Mouse (Mus musculus) heart, postnatal 0 days (tissue): ENCODE measurements around the gene Ficd. TPM values are rescaled to one million over a fixed set of nuclear protein-coding genes. Genes with fewer than 3 reads are reported as not detected.
"Not testable (repeated sequence)": the region's sequence is repeated elsewhere in the genome, so short reads cannot be mapped to it uniquely, and the experiment has no call there.

ENCODE experiments used
- ATAC-seq: fragments of 200-750 bp; cut with Nextera tagmentation; 2 replicates; pipeline ENCODE4 v1.8.0; 2017; ENCODE audit warnings: low read depth, moderate number of reproducible peaks, moderate library complexity; ENCODE audit not compliant: insufficient read depth
- DNase-seq: peaks from one replicate; pipeline ENCODE4 v3.0.0-alpha.2; 2016; ENCODE audit warnings: low spot score
- H3K27ac ChIP-seq: fragments of 300-500 bp; sonication (generic); 2 replicates; pipeline ENCODE4 v1.5.1; 2014; ENCODE audit warnings: low read depth, mild to moderate bottlenecking
- H3K27me3 ChIP-seq: fragments of 300-500 bp; sonication (generic); 2 replicates; pipeline ENCODE4 v1.6.1; 2014; ENCODE audit warnings: low read length, mixed read lengths; ENCODE audit not compliant: control insufficient read depth, insufficient read depth
- H3K36me3 ChIP-seq: fragments of 300-500 bp; sonication (generic); replicated peaks from 2 replicates; pipeline ENCODE4 v1.6.1; 2014; ENCODE audit warnings: low read length, mixed read lengths; ENCODE audit not compliant: control insufficient read depth, insufficient read depth
- H3K4me1 ChIP-seq: fragments of 300-500 bp; sonication (generic); 2 replicates; pipeline ENCODE4 v1.6.1; 2014; ENCODE audit warnings: antibody characterized with exemption; ENCODE audit not compliant: control insufficient read depth, insufficient read depth
- H3K4me2 ChIP-seq: fragments of 300-500 bp; sonication (generic); 2 replicates; pipeline ENCODE4 v1.6.1; 2014; ENCODE audit warnings: low read depth, mild to moderate bottlenecking, low read length, moderate library complexity
- H3K4me3 ChIP-seq: fragments of 300-500 bp; sonication (generic); 2 replicates; pipeline ENCODE4 v1.5.1; 2014; ENCODE audit warnings: low read depth, low read length
- H3K9ac ChIP-seq: fragments of 300-500 bp; sonication (generic); replicated peaks from 2 replicates; pipeline ENCODE4 v1.6.1; 2014; ENCODE audit warnings: low read depth, low read length, mixed read lengths
- H3K9me3 ChIP-seq: fragments of 300-500 bp; sonication (generic); replicated peaks from 2 replicates; pipeline ENCODE4 v1.6.1; 2016; ENCODE audit warnings: low read length; ENCODE audit not compliant: control insufficient read depth
- CTCF ChIP-seq: IDR thresholded peaks from 2 replicates; pipeline ENCODE4 v1.5.1; 2016; ENCODE audit warnings: antibody characterized with exemption, control low read depth, low read depth
- EP300 ChIP-seq: IDR thresholded peaks from 2 replicates; pipeline ENCODE4 v1.6.1; 2016; ENCODE audit warnings: antibody characterized with exemption, low read depth
- WGBS: fragments of 180-500 bp; shearing (Covaris S2); extraction: QIAGEN DNeasy Blood & Tissue Kit; methylation state at CpG from one replicate; pipeline ENCODE4 v1.1.7; 2014; 5-methylcytosine and 5-hydroxymethylcytosine counted together
- polyA plus RNA-seq: library from polyadenylated mRNA; unstranded; fragments of >200 nt; fragmentation: Nextera tagmentation; extraction: Ambion mirVana; gene quantifications from 2 replicates; pipeline ENCODE4 v1.2.1, GENCODE M21; 2015
- total RNA-seq: library from RNA; depleted of rRNA; stranded (reverse); fragments of >200 nt; gene quantifications from 2 replicates; pipeline ENCODE4 v1.2.3, GENCODE M21; 2014; ENCODE audit warnings: low replicate concordance

Gene Ficd
- total and polyA plus RNA-seq, 2 experiments from 2014 or later = 4.1 to 5.5 TPM

DNA sequence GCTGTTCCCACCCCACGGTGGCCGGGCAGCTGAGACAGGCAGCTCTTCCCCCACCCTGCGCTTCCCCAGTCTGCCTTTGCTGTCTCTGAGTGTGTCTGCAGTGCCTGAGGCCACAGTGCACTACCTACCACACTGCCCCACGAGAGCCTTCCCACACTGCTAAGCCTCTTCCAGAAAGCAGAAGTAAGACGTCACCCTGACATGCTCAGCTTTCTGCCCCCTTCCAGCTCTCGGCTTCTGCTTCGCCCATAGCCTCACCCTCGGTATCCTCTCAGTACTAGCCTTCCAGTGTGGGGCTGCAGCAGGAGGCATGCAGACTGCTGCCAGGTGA lies 41.3 kb downstream of the Ficd start:
- no peaks in the 10 kb centered on the region for H3K9me3 ChIP-seq
- H3K9ac ChIP-seq = no peak overlapping the region
- H3K27ac ChIP-seq = no peak overlapping the region
- no peaks in the 10 kb centered on the region for H3K27me3 ChIP-seq
- H3K4me3 ChIP-seq = no peak overlapping the region
- TF ChIP-seq CTCF = no peak
- TF ChIP-seq EP300 = no peak
- peaks cover 5% of the 10 kb centered on the region; the same call in 1 of the 2 replicates for H3K4me1 ChIP-seq
- ATAC-seq (no peak), DNase-seq (no peak)
- H3K4me2 ChIP-seq = no peak overlapping the region
- 85% methylated on average over 8 of the region's 8 CpGs for WGBS
- H3K36me3 ChIP-seq = peaks cover 39% of the 10 kb centered on the region

DNA sequence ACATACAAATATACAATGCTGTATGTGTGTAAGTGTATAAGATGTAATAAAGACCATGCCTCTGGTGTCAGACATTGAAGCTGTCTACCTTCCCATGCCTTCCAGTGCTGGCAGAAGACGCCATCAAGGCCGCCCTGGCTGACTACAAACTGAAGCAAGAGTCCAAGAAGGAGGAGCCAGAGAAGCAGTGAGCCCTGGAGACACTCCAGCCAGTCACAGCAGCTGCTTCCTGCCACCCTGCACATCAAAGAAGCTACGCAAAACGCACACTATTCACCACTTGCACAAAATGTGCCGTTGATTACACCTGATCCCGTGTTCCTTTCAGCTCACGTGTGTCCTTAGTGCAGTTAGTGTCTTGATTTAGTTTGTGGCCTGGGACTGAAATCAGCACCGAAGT lies 42.1 kb downstream of the Ficd start:
- H3K27ac ChIP-seq, H3K9me3 ChIP-seq, H3K27me3 ChIP-seq, H3K9ac ChIP-seq, H3K4me3 ChIP-seq, H3K4me1 ChIP-seq, H3K4me2 ChIP-seq, ATAC-seq, DNase-seq: not testable (repeated sequence)
- 85% methylated on average over 8 of the region's 8 CpGs for WGBS
- H3K36me3 ChIP-seq = peaks cover 39% of the 10 kb centered on the region

DNA sequence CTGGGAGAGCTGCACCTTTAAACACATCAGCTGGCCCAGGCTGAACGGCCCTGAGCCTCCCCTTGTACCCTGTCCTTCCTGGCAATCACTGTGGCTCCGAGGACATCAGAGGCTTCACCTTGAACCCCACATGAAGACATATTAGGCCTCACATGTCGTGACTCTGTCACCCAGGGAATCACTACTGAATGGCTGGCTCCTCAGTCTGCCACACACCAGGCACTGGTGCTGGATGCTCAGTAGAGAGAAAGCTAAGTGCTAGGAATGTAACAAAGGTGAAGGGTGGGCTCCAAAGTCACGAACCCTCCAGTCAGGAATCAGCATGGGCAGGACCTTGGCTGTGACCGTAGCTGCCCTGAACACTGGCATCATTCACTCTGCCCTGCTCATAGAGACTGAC lies 44.0 kb downstream of the Ficd start:
- TF ChIP-seq CTCF (no peak), EP300 (no peak)
- no peaks in the 10 kb centered on the region for H3K9me3 ChIP-seq
- DNase-seq (no peak), ATAC-seq (no peak)
- no peaks in the 10 kb centered on the region for H3K4me1 ChIP-seq
- peaks cover 36% of the 10 kb centered on the region for H3K36me3 ChIP-seq
- no peak overlapping the region for H3K4me2 ChIP-seq
- H3K27me3 ChIP-seq = peaks cover 6% of the 10 kb centered on the region; the same call in 1 of the 2 replicates
- no peak overlapping the region for H3K27ac ChIP-seq
- no peak overlapping the region for H3K4me3 ChIP-seq
- H3K9ac ChIP-seq = no peak overlapping the region
- WGBS = 70% methylated on average over 5 of the region's 5 CpGs

DNA sequence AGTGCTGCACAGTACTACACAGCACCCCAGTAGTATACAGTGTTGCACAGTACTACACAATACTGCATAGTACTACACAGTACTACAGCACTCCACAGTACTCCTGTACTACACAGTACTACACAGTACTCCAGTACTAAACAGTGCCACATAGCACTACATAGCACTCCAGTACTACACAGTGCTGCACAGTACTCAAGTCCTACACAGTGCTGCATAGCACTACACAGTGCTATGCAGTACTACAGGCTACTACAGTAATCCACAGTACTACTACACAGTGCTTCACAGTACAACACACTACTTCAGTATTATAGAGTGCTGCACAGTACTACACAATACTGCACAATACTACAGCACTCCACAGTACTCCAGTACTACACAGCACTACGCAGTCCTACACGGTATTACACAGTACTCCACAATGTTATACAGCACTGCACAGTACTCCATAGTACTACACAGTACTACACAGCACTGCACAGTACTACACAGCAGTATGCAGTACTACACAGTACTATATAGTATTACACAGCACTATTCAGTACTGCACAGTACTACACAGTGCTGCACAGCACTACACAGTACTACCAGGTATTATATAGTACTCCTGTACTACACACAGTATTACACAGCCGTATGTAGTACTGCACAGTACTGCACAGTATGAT lies 44.6 kb downstream of the Ficd start:
- TF ChIP-seq CTCF = no peak
- no peak for TF ChIP-seq EP300
- Histone ChIP-seq H3K9ac (no peak overlapping the region), H3K27me3 (peaks cover 6% of the 10 kb centered on the region; the same call in 1 of the 2 replicates), H3K27ac (no peak overlapping the region), H3K36me3 (peaks cover 29% of the 10 kb centered on the region), H3K4me2 (no peak overlapping the region), H3K4me1 (no peaks in the 10 kb centered on the region), H3K4me3 (no peak overlapping the region), H3K9me3 (no peaks in the 10 kb centered on the region)
- no peak for ATAC-seq
- WGBS = 90% methylated on average over 3 of the region's 3 CpGs
- DNase-seq = no peak

DNA sequence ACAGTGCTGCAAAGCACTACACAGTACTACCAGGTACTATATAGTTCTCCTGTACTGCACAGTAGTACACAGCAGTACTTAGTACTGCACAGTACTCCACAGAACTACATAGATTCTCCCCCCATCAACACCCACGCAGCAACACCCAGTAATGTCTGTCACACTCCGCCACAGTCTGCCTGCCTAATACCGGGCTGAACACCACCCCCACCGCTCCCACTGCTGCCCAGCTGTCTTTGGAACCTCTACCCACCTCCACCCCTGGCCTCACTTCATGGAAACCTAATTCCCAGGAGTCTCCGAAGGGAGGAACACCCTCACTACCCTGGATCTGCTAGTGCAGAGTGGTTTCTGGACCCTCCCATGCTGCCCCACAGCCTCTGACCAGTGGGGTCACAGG lies 45.2 kb downstream of the Ficd start:
- no peak overlapping the region for H3K27ac ChIP-seq
- no peak overlapping the region for H3K4me3 ChIP-seq
- no peak overlapping the region for H3K9ac ChIP-seq
- DNase-seq (no peak), ATAC-seq (no peak)
- no peaks in the 10 kb centered on the region for H3K4me1 ChIP-seq
- H3K9me3 ChIP-seq = no peaks in the 10 kb centered on the region
- H3K4me2 ChIP-seq = no peak overlapping the region
- 86% methylated on average over 5 of the region's 5 CpGs for WGBS
- peaks cover 6% of the 10 kb centered on the region; the same call in 1 of the 2 replicates for H3K27me3 ChIP-seq
- peaks cover 24% of the 10 kb centered on the region for H3K36me3 ChIP-seq
- TF ChIP-seq CTCF (no peak), EP300 (no peak)

DNA sequence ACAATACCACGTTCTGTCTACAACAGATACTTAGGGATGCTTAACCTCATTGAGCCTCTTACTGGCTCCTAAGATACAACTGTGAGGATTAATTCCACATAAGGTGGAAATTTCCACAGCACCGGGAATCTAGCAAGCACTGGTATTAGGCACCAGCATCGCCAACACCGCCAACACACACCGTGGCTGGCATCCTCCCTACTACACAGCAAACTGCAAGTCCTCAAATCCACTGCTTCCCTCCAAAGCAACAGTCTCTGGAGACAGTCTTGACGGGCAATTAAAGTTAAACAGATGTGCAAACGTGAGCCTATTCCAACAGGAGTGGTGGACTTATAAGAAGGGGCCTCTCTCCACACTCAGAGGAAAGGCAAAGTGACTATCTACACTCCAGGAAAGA lies 45.7 kb downstream of the Ficd start:
- DNase-seq = no peak
- 77% methylated on average over 7 of the region's 7 CpGs for WGBS
- Histone ChIP-seq H3K27ac (no peak overlapping the region), H3K27me3 (peaks cover 6% of the 10 kb centered on the region; the same call in 1 of the 2 replicates), H3K4me2 (no peak overlapping the region), H3K9ac (no peak overlapping the region), H3K4me3 (no peak overlapping the region), H3K36me3 (peaks cover 19% of the 10 kb centered on the region), H3K9me3 (no peaks in the 10 kb centered on the region), H3K4me1 (no peaks in the 10 kb centered on the region)
- TF ChIP-seq CTCF (no peak), EP300 (no peak)
- no peak for ATAC-seq
